In the genomic region with DNA sequence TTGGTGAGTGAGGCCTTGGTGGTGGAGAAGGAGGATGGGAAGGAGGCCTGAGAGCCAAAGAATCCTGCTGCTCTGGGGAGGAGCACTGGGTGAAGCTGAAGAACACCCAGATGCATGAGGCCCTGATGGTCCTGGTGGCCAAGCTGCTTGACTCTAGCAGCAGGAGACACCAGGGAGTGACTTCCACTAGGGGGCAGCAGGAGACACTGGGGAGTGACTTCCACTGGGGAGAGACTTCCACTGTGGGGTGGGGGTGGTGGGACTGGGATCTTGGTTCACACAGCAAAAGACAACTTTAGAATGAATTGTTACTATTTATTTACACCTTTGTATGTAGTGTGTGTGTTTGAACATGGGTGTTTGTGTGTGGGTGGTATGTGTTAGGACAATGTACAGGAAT, we compare ENCODE assay signal across 9 mouse cellular contexts. TPM values are rescaled to one million over a fixed set of nuclear protein-coding genes. Genes with fewer than 3 reads are reported as not detected.
A peak's percentile ranks its signal among the peaks of the same experiment; 100 is the strongest.
DNase-seq lines count a peak whose midpoint lies in the region; ATAC-seq and TF ChIP-seq lines count a peak whose summit lies in the region.
"Had no signal": no experiment of that assay in that cellular context is flagged by ENCODE, and none has a peak within 500 bp of the region (broad histone marks: within the 10 kb centered on the region; RNA-seq: fewer than 3 reads in every experiment).

No protein-coding gene starts in this region.

- TF ChIP-seq CTCF in stomach, postnatal 0 days (IDR thresholded peaks at IDR 0.05; ENCODE audit: low read depth) = peak; percentile 72

- no peak overlapping the region for H3K4me3 ChIP-seq in liver, embryonic 13.5 days (replicated peaks)
- no peak overlapping the region for H3K4me3 ChIP-seq in stomach, postnatal 0 days (ENCODE audit: low read depth, low read length)

- no peaks in the 10 kb centered on the region for H3K36me3 ChIP-seq in liver, embryonic 13.5 days
- H3K36me3 ChIP-seq in stomach, postnatal 0 days (ENCODE audit: control insufficient read depth, insufficient read depth, low read length) = no peaks in the 10 kb centered on the region

- no peaks in the 10 kb centered on the region for H3K27me3 ChIP-seq in liver, embryonic 13.5 days
- H3K27me3 ChIP-seq in stomach, postnatal 0 days (ENCODE audit: control insufficient read depth, insufficient read depth, low read length) = no peaks in the 10 kb centered on the region

- no peak for TF ChIP-seq EP300 in stomach, postnatal 0 days (optimal IDR thresholded peaks at IDR 0.05)

- ATAC-seq in liver, embryonic 13.5 days (ENCODE audit: low read depth) = no peak
- no peak for ATAC-seq in stomach, postnatal 0 days (ENCODE audit: low FRiP score, low TSS enrichment)

- H3K4me1 ChIP-seq in liver, embryonic 13.5 days (replicated peaks) = 0 out of 2 replicates have a peak, but pooled peaks cover 4% of the 10 kb centered on the region
- H3K4me1 ChIP-seq in stomach, postnatal 0 days (replicated peaks; ENCODE audit: control insufficient read depth, insufficient read depth) = no peaks in the 10 kb centered on the region

- intact Hi-C loops in left cerebral cortex, postnatal 4 days (cut with DNase I) = no loop called here
- intact Hi-C loops in left cerebral cortex, postnatal 14 days (cut with DNase I) = no loop called here

- no peak overlapping the region for H3K9ac ChIP-seq in liver, embryonic 13.5 days
- H3K9ac ChIP-seq in stomach, postnatal 0 days (ENCODE audit: low read length) = no peak overlapping the region

- H3K27ac ChIP-seq in liver, embryonic 13.5 days = no peak overlapping the region
- H3K27ac ChIP-seq in stomach, postnatal 0 days (replicated peaks) = no peak overlapping the region
- H3K27ac ChIP-seq: macrophage had no signal

- DNase-seq in adrenal gland, postnatal 10 days = peak; percentile 67
- no peak for DNase-seq in adrenal gland, adult 8-10 months
- peak; percentile 41 for DNase-seq in left cerebral cortex, postnatal 4 days
- no peak for DNase-seq in left cerebral cortex, postnatal 14 days (ENCODE audit: low spot score in 2 of 2)
- peak; percentile 41 for DNase-seq in c-Kit-positive CD71-negative TER-119-negative erythroid progenitor cells, embryonic 14.5 days (ENCODE audit: low read depth)
- DNase-seq in liver, embryonic 13.5 days = peak; percentile 42
- peak; percentile 55 for DNase-seq in stomach, postnatal 0 days (ENCODE audit: low spot score)
- no peak for DNase-seq in ovary, postnatal 14 days (ENCODE audit: low spot score)

- no peaks in the 10 kb centered on the region for H3K9me3 ChIP-seq in liver, embryonic 13.5 days (replicated peaks)
- no peaks in the 10 kb centered on the region for H3K9me3 ChIP-seq in stomach, postnatal 0 days (ENCODE audit: control insufficient read depth, low read length)

- no peak overlapping the region for H3K4me2 ChIP-seq in liver, embryonic 13.5 days
- H3K4me2 ChIP-seq in stomach, postnatal 0 days (replicated peaks; ENCODE audit: low read depth) = no peak overlapping the region

RNA-seq across cellular contexts. Expression of a gene that starts 9.1 kb away (rescaled TPM):
- total RNA-seq in adrenal gland, postnatal 10 days (2021) = 10 to 100 TPM; 47.4 to 57.8 TPM
- total RNA-seq in adrenal gland, adult 8-10 months (2022) = 10 to 100 TPM; 64.9 to 70.7 (median 69.0) TPM
- total RNA-seq in left cerebral cortex, postnatal 4 days (2021) = 10 to 100 TPM; 54.0 to 59.8 TPM
- 10 to 100 TPM; 51.3 to 53.5 TPM for total RNA-seq in left cerebral cortex, postnatal 14 days (2021)
- 59.8 and 71.9 TPM in 2 replicates for polyA plus RNA-seq in liver, embryonic 13.5 days (2015; fragmentation: Nextera tagmentation; extraction: Ambion mirVana)
- 29.4 and 33.6 TPM in 2 replicates for polyA plus RNA-seq in stomach, postnatal 0 days (2015; fragmentation: Nextera tagmentation; extraction: Ambion mirVana)

RNA-seq across cellular contexts. Expression of a gene that starts 15.2 kb away (rescaled TPM):
- 10 to 100 TPM in 1 of 2 experiments, 1 to 10 TPM in 1; 8.3 to 14.1 TPM for total RNA-seq in adrenal gland, postnatal 10 days (2021)
- 10 to 100 TPM; 69.5 to 91.7 (median 75.3) TPM for total RNA-seq in adrenal gland, adult 8-10 months (2022)
- total RNA-seq in left cerebral cortex, postnatal 4 days (2021) = 10 to 100 TPM; 10.5 to 14.1 TPM
- 1 to 10 TPM; 2.4 to 7.1 TPM for total RNA-seq in left cerebral cortex, postnatal 14 days (2021)
- 3.5 and 4.0 TPM in 2 replicates for polyA plus RNA-seq in liver, embryonic 13.5 days (2015; fragmentation: Nextera tagmentation; extraction: Ambion mirVana)
- 47.7 and 49.5 TPM in 2 replicates for polyA plus RNA-seq in stomach, postnatal 0 days (2015; fragmentation: Nextera tagmentation; extraction: Ambion mirVana)
- polyA plus RNA-seq: macrophage had no signal

Comparison
In these comparisons a context has a peak if more than half of its experiments do, and no peak if none do; other contexts are left out.
1. DNase-seq: peak in adrenal gland, postnatal 10 days (single experiment), left cerebral cortex, postnatal 4 days (single experiment), c-Kit-positive CD71-negative TER-119-negative erythroid progenitor cells, embryonic 14.5 days (single experiment), liver, embryonic 13.5 days (single experiment) and stomach, postnatal 0 days (single experiment); none in adrenal gland, adult 8-10 months (single experiment), left cerebral cortex, postnatal 14 days (0 of 2) and ovary, postnatal 14 days (single experiment).
2. RNA of a gene that starts 15.2 kb away (total RNA-seq): 69.5 to 91.7 TPM in adrenal gland, adult 8-10 months; 8.3 to 14.1 TPM in adrenal gland, postnatal 10 days, 10.5 to 14.1 TPM in left cerebral cortex, postnatal 4 days and 2.4 to 7.1 TPM in left cerebral cortex, postnatal 14 days; every median in the first group is over 4 times any median in the second.